Mouse (Mus musculus) leukemia stem cell, adult 10-12 weeks (primary cell): Measurements from ENCODE around the gene Clcc1. TPM values are rescaled to one million over a fixed set of nuclear protein-coding genes. Genes with fewer than 3 reads are reported as not detected.

ENCODE experiments used
- polyA plus RNA-seq: library from polyadenylated mRNA; stranded (reverse); fragments of >175 nt; gene quantifications from 2 replicates; pipeline ENCODE4 v1.2.3, GENCODE M21; 2012; ENCODE audit warnings: low replicate concordance

Clcc1 gene
- 4.2 and 14.3 TPM in 2 replicates for polyA plus RNA-seq

GRCm38 (mm10) chr3:108653710-108654379 lies at the start of gene Clcc1:
Gene Clcc1 (plus strand): TSS chr3:108653913.

GRCm38 (mm10) chr3:108722036-108722872 lies 68.5 kb downstream of the Clcc1 start, which contains the start of gene Gpsm2:
Gene Gpsm2 (minus strand): TSS chr3:108722309.

Other genes starting within 250 kb of the Clcc1 start
- 0.77 and 1.9 TPM in 2 replicates for gene Celsr2, start 238.4 kb upstream of the Clcc1 start, polyA plus RNA-seq
- 36.0 and 114 TPM in 2 replicates for gene Sars, start 208.7 kb upstream of the Clcc1 start, polyA plus RNA-seq
- gene 1700013F07Rik, start 119.8 kb upstream of the Clcc1 start, polyA plus RNA-seq = not detected in 2 replicates
- gene 5330417C22Rik, start 117.4 kb upstream of the Clcc1 start, polyA plus RNA-seq = 0.06 and 0.82 TPM in 2 replicates
- gene Tmem167b, start 91.4 kb upstream of the Clcc1 start, polyA plus RNA-seq = 1.4 and 6.1 TPM in 2 replicates
- gene Taf13, start 82.2 kb upstream of the Clcc1 start, polyA plus RNA-seq = 0.19 and 0.24 TPM in 2 replicates
- 2.6 and 4.0 TPM in 2 replicates for gene Wdr47, start 62.6 kb upstream of the Clcc1 start, polyA plus RNA-seq
- 9.1 and 45.0 TPM in 2 replicates for gene Gpsm2, start 68.4 kb downstream of the Clcc1 start, polyA plus RNA-seq
- gene Aknad1, start 85.7 kb downstream of the Clcc1 start, polyA plus RNA-seq = 0.09 TPM in 1 of 2 replicates, not detected in the other
- 3.6 and 11.5 TPM in 2 replicates for gene Stxbp3, start 186.6 kb downstream of the Clcc1 start, polyA plus RNA-seq
- 0.07 and 0.15 TPM in 2 replicates for gene Fndc7, start 236.1 kb downstream of the Clcc1 start, polyA plus RNA-seq